Mouse (Mus musculus) urinary bladder, adult 18-20 months (tissue): ENCODE data around the gene Adora2a.
"Not testable (repeated sequence)": the region's sequence is repeated elsewhere in the genome, so short reads cannot be mapped to it uniquely, and the experiment has no call there.

Experiments
- DNase-seq, 2 experiments: peaks; one replicate each; pipeline ENCODE4 v3.0.0; 2022; ENCODE audit warnings: low spot score in 2 of 2, mixed read lengths in 2 of 2

The Adora2a gene

DNA sequence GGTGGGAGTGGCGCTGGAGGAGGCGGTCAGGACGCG, at the start of gene Adora2a:
TSS of gene Adora2a (plus strand) at position 6 of the 36 bp plus-strand sequence.
- no peak for DNase-seq

DNA sequence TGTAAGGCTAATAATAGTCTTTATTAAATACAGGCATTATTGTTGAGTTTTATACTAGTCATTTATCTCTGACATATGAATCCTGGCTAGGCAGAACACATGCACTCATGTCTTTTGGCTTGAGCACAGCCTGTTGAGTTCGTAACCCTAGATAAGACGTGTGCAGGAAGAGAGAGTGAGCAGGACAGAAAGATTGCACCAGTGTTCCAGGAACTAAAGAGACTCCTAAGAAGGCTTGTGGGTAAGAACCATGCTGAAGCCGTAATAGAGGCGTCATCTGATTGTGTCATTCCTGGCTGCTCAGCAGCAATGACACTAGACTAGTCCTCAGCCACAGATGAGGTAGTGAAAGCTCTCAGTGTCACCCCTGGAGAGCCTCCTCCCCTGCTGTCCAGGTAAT, 43.7 kb upstream of the Adora2a start:
- DNase-seq = no peak

DNA sequence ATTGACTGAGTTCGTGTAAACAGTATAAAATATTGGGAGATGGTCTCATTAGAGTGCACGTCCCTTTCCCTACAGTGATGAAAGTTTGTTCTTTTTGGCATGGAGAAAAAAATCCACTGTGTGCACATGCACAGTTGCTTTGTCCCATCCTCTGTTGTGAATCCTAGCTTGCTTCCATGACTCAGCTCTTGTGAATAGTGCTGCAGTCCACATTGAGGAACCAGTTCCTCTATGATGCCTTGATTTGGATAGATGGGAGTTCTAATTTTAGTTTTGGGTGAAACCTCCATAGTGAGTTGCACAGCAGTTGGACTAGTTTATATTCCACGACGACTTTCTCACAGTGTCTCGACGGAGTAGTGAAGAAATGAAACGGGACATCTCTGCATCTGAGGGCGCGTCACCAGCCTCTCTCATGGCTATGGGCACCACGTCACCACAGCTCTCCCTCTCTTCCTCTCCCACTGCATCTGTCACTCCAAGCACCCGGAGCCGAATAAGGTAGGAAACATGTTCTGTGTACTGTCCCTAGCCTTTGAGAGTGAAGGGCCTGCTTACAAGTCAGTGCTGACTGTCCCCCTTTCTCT, 40.2 kb upstream of the Adora2a start:
- DNase-seq = no peak

DNA sequence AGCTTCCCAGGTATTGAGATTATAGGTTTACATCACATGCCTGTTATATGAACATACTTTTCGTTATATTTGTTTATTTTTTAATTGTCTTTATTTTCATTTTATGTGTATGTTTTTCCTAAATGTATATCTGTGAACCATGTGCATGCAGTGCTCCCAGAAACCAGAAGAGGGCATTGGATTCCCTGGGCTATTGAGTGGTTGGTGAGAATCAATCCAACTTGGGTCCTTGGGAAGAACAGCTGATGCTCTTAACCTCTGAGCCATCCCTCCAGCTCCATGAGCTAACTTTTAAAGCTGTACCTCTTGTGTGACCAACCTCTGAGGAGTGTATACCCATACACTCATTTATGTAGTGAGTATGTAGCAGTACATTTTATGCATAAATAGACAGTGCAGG, 39.2 kb upstream of the Adora2a start:
- no peak for DNase-seq

DNA sequence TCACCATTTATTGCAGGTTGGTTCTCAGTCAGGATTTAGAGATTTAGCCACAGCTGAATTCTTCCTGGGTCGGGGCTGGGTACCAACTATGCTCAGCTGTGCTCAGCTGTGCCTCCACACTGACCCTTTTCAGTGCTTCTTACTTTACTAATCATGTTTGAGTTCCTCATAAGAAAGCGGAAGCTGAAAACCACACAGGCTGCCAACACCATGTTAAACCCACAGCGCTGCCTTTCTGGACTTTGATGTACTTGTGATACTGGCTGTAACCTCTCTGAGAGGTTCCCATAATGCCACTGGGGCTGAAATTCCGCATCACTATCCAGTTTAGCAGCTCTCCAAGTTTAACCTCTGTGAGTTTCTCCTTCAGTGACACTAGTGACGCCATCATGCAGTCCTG, 34.0 kb upstream of the Adora2a start:
- no peak for DNase-seq

DNA sequence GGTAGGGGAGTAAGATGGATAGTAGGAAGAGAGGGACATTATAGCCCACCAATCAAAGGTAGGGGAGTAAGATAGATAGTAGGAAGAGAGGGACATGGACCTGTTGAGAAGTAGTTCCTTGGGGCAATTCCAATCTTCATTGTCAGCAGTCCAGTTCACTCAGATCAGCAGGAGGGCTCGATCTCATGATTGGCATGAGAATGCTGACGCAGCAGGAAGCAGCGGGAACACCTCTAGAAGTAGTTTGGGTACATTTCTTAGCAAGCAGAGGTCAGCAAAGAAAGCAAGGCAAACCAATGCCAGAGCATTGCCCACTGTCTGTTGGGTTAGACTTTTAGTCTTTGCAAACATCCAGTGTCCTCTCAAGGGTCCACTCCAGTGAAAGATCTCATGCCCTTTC, 32.9 kb upstream of the Adora2a start:
- DNase-seq = no peak

DNA sequence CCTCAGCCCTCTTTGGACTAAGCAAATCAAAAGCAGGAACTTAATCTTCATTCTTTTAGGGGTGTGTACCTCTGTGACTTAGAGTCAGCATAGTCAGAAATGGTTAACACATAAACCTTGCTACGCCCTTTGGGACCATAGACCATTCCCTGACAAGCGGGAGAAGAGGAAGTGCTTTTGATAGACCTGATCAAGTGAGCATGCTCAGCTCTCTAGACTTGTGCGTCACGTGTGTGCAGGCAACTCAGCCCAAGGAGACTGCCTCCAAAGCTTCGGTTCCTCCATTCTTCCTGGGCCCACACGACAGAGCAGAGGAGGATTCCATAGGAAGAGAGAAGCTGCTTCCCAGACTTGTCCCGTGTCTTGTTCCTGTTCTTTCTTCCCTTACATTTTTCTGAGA, 28.1 kb upstream of the Adora2a start:
- no peak for DNase-seq

DNA sequence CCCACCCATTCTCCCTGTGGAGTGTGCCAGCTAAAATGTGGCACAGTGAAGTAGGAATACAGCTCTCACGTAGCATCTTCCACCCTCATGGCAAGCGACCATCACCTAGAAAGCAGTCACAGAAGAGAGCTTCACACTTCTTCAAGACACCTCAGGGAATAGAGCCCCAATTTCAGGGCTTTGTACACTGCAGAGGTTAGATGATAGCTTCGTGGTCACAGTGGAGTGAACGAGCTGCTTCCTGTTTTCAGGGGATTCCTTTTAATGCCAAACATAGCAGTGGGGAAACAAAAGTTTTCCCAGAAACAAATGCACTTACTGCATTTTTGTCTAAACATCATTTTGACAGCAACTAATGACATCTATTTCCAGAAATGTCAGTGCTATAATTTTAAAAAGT, 27.3 kb upstream of the Adora2a start:
- DNase-seq = no peak

DNA sequence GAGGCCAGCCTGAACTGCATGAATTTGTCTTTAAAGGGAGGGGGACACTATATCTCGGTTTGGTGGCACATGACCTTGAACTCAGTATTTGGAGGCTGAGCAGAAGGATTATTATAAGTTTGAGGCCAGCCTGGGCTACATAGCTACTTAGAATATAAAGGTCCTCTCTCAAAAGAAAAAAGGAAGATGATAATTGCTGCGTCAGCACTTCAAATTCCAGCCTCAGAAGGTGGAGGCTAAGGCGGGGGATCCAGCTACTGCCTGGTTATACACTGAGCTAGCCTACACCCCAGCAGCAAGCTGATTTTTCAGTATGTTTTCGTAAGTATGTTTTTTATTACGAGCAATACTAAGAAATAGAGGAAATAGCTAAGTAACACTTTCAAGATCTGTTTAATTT, 26.0 kb upstream of the Adora2a start:
- no peak for DNase-seq

DNA sequence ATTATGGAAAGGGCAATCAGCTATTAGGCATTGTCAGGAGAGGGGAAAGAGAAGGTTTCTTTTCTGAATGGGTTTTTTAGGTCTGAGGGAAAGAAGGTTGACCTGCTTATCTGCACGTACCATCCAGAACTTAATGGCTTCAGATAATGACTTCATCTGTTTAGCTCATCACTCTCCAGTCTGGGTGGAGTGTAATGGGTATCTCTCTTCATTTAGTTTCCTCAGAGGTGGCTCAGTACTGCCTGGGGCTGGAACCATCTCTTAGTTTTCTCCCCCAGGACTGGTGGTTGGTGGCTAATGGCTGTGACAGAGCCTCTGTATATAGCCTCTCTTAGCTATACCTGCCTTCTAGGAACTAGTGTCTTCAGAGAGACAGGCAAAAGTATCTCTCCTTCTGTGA, 25.3 kb upstream of the Adora2a start:
- no peak for DNase-seq

DNA sequence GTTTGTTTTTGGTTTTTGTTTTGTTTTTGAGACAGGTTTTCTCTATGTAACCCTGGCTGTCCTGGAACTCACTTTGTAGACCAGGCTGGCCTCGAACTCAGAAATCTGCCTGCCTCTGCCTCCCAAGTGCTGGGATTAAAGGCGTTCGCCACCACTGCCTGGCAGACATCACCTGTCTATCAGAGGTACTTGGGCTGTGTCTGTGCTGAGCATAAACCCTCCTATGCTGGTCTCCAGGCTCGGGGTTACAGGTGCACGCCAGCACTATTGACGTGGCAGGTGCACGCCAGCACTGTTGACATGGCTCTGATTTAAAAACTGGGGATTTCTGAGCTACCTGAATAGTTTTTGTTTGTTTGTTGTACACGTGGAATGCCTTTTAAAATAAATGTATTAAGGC, 24.5 kb upstream of the Adora2a start:
- not testable (repeated sequence) for DNase-seq

DNA sequence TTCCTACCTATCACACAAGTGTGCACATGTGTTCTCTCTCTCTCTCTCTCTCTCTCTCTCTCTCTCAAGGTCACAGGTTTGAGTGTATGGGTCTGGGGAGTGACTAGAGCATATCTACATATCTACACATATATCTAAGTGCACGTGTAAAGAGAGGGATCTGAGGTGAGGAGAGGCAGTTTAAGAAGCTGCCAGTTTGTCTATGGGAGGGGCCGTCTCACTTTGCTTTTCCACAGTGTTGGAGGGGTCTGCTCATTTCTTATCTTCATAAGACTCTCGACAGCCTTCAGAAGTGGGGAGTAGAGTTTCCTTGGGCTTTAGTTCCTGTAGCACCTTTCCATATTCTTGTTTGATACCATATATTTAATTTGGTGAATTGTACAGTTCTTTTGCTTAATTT, 23.4 kb upstream of the Adora2a start:
- no peak for DNase-seq

DNA sequence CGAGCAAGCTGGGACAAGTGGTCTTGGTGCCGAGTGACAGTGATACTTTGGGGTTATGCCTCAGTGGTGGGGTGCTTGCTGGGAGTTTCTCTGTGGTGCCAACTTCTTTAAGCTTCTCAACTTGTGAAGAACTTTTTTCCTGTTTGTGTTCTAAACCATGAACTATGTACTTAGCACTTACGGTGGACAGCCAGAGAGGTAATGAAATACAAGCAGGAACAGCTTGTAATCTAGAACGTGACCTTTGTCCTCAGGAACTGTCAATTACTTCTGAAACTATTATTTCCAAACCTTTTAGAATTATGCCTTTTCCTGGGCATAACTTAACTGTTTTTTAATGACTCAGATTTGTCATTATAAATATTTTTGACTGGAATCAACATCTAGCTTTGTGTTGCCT, 22.3 kb upstream of the Adora2a start:
- DNase-seq = no peak

DNA sequence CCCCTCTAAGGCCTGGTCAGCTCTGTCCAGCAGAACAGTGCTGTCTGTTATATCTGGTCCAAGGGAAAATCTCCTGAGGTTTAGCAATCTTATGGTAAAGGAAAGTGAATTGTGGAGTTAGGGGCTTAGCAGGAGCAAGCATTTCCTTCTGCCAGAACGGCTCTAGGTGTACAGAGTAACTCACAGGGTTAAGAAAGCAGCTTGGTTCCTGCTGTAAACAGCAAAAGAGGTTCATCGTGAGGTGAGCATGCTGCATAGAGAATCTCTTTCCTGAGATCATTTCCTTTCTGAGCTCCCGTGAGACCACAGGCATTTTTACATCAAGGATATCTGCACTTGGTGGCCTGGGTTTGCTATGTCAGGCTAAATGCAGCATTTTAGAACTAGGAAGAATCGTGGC, 21.8 kb upstream of the Adora2a start:
- DNase-seq = no peak

DNA sequence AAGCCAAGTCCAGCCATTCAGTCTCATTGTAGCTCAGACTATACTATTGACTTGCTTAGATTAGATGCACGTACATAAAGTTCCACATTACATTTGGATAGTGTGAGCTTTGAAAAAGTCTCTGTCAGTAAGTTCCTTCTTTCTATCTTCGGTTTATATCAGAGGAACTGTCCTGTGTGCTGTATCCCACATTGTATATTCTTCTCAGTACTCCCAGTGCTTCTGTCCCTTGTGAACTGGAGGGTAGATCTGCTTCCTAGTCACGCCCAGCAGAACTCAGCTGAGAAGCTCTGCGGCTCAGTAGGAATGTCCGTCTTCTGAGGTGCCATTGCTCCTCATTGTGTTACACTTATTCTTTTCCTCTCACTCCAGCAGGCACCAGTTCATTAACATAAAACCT, 18.1 kb upstream of the Adora2a start:
- no peak for DNase-seq

DNA sequence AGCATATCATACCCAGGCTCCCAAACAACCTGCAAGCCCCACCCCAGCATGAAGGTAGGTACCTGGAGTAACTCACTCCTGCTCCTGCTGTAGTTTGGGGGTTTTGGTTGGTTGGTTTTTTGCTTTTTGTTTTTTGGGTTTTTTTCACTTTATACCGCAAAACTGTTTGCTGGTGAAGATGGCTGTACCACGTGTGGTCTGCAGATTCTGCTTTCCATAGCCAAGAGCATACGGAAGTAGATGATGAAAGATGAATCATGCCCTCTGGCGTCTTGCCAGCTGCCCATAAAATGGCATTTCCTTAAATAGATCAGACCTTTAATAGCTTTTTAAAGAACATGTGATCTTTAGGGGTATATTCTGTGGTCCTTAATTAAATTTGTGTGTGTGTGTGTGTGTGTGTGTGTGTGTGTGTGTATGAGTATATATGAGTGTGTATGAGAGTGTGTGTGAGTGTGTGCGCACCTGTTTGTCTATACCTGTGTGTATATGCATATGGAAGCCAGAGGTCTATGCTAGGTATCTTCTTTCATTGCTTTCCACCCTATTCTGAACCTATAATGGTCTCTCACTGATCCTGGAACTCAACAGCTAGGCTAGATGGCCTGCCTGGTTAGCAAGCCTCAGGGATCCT, 16.8 kb upstream of the Adora2a start:
- DNase-seq = peak; percentile 72 to 75

DNA sequence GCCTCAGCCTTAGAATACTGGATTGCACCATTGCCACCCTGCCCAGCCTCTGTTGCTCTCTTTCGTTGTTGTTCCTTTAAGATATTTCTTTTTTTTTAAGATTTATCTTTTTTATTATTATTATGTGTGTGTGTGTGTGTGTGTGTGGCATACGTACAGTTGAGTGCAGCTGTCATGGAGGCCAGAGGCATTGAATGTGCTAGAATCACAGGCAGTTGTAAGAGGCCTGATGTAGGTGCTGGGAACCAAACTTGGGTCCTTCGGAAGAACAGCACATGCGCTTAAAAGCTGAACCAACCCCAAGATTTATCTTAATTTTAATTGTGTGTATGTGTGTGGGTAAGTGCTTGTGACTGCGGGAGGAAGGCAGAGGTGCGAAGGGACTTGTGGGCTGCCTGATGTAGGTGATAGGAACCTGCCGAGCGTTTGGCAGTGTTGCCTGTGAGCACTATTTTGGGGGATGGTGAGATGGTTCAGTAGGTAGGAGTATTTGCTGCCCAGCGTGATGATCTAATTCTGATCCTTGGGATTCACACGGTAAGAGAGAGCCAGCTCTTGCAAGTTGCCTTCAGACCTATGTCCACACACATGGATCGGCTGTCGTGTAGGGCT, 15.4 kb upstream of the Adora2a start:
- DNase-seq = no peak

DNA sequence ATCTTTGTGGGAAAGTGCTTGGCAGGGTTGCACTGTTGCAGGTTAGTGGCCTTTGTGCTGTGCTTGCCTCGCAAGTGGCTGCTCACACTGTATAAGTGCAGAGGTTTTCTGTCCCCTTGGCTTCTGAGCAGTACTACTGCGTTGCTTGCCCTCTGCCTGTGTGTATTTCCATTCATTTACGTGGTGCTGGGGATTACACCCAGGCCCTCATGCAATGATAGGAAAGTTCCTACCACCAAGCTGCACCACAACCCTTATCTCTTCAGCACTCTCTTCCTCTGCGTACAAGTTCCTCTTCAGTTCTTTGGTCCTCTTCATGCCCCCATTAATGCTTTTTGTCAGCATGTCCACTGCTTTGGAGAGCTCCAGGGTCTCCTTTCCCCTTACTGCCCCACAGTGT, 14.7 kb upstream of the Adora2a start:
- DNase-seq = no peak

DNA sequence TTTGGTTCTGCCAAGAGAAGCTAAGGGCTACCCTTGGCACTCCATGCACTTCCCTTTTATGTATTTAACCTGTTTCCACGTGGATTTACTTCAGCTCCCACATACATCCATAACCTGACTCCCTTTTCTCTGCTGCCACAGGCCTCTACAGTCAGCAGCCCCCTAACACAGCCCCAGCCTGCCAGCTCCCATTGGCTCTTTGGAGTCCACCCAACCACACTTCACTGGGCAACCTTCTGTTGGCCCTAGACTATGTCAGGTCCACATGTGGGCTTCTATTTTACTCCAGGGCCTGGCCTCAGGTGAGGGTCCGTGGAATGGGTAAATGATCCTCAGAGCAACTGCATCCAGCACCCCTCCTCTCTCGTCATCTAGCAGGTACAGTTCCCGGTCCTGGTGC, 14.1 kb upstream of the Adora2a start:
- DNase-seq = no peak

DNA sequence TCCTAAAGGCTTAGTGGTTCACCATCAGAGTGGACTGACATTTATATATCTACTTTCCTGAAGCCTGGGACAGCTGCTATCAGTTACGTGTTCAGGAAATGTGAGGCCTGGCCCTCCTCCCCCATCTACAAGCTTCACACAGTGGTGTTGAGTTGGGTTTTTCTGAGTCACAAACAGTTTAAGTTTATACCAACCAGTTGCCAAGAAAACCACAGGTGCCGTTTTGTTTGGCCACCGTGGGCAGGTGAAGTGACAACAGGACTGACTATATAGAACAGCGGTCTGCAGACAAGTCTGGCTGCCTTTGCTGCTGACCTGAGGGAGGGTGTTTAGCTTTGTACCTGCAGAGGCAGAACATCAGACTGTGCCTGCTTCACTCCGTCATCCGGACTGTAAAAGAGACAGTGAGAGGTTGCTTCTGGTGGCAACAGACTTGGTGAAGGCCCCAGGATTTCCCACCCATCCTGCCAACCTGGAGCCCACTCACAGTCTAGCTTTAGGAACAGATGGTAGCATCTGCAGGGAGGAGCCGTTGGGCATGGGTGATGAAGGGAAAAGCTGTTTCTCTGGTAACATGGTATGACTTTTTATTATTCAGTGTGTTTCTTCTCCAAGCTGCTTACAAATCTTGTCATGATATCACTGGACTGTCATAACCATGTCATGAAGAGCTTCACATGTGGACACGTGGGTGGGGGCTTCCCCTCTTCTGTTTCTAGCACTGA, 13.2 kb upstream of the Adora2a start:
- no peak for DNase-seq

DNA sequence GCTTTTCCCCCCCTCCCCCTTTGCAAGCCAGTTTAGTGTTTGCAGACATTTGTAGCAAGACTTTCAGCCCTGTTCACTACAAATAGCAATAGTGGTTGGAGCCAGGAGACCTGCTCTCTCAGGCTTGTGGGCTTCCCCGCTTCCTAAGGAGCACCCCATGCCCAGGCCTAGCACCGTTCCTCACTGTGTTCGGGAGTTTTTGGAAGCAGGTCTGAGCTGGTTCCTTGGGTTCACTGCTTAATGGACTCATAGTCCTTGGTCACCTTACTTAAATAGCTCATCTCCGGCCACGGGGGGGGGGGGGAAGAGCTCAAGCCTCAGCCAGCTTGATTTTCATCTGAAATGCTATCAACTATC, 12.7 kb upstream of the Adora2a start:
- DNase-seq = no peak

DNA sequence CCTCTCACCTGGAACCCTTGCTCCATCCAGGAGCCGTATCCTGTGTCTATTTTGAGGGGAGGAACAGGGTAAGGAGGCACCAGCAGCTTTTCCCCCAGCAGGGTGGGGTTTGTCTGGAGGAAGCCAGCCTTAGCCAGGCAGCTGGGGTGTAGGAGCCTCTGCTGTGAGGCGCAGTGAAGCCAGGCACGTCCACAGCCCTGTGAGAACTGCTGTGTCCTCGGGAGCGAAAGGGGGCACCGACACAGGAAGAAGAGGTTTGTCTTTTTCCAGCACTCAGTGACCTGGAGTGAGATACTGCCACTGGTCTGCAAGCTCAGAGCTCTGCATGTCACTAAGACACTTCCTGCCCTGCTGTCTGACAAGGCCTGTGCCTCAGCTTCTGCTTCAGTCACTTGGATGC, 12.3 kb upstream of the Adora2a start:
- DNase-seq = no peak

DNA sequence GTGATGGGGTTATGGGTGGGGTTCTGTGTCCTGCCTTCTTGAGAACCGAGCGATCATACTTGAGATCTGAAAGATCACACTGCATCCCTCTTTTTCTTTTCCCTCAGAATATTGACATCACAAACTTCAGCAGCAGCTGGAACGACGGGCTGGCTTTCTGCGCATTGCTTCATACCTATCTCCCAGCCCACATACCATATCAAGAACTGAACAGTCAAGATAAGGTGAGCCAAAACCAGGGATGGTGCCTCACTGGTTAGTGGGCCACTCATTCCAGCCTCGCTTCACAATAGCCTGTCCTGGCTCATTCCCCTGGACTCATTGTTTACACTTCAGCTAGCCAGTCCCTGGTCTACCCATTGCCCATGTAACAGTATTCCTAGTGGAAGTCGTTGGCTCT, 9.5 kb upstream of the Adora2a start:
- no peak for DNase-seq

DNA sequence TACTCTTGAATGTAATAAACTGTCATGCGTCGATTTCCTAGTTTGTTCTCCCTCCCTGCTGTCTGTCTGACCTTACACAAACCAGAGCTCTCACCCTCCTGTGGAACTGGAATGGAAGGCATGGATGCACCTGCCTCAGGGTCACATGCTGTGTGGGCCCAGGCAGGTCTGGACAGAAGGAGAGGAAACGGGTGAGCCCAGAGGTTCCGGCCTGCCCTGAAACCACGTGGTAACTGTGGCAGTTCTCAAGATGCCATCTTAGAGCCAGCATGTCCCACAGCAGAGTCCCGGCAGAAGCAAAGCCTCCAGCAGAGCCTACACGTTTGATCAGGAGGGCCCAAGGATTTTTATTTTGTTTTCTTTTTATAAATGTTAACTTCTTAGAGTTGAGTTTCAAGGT, 4.3 kb upstream of the Adora2a start:
- peak in 1 of 2 experiments; percentile 31 for DNase-seq
